Mouse (Mus musculus) heart, embryonic 14.5 days (tissue): Measurements from ENCODE around the gene Tmem217. TPM values are rescaled to one million over a fixed set of nuclear protein-coding genes. Genes with fewer than 3 reads are reported as not detected.

Experiments
- ATAC-seq: fragments of 200-750 bp; cut with Nextera tagmentation; 2 replicates; pipeline ENCODE4 v1.8.0; 2017; ENCODE audit warnings: low read depth, moderate TSS enrichment; ENCODE audit not compliant: insufficient number of reproducible peaks, insufficient read depth, low FRiP score
- H3K27ac ChIP-seq, 2 experiments: fragments of 200-500 bp in 1 of 2; fragments of 300-500 bp in 1 of 2; sonication (generic) in 1 of 2; replicated peaks in 1 of 2; 2 replicates each; pipeline ENCODE4 v1.5.1; 2012 to 2014; ENCODE audit warnings: low read depth in 2 of 2, low read length in 2 of 2, control low read depth in 1 of 2, mild to moderate bottlenecking in 1 of 2, mixed read lengths in 1 of 2; ENCODE audit not compliant: control insufficient read depth in 1 of 2, insufficient read depth in 1 of 2
- H3K27me3 ChIP-seq: fragments of 300-500 bp; sonication (generic); 2 replicates; pipeline ENCODE4 v1.6.1; 2014; ENCODE audit warnings: mild to moderate bottlenecking, low read length, control low read depth; ENCODE audit not compliant: control insufficient read depth, insufficient read depth
- H3K36me3 ChIP-seq: fragments of 300-500 bp; sonication (generic); 2 replicates; pipeline ENCODE4 v1.6.1; 2014; ENCODE audit warnings: mild to moderate bottlenecking, control low read depth, low read length, mixed read lengths; ENCODE audit not compliant: control insufficient read depth, insufficient read depth
- H3K4me1 ChIP-seq, 2 experiments: fragments of 200-500 bp in 1 of 2; fragments of 300-500 bp in 1 of 2; sonication (generic) in 1 of 2; 2 replicates each; pipeline ENCODE4 v1.6.1; 2012 to 2014; ENCODE audit warnings: low read length in 2 of 2, control low read depth in 1 of 2, mixed read lengths in 1 of 2; ENCODE audit not compliant: control insufficient read depth in 2 of 2, insufficient read depth in 2 of 2
- H3K4me2 ChIP-seq: fragments of 300-500 bp; sonication (generic); 2 replicates; pipeline ENCODE4 v1.6.1; 2014; ENCODE audit warnings: mild to moderate bottlenecking, low read length
- H3K4me3 ChIP-seq, 2 experiments: fragments of 200-500 bp in 1 of 2; fragments of 300-500 bp in 1 of 2; sonication (generic) in 1 of 2; 2 replicates each; pipeline ENCODE4 v1.5.1; 2012 to 2014; ENCODE audit warnings: low read length in 2 of 2, mild to moderate bottlenecking in 2 of 2, control low read depth in 1 of 2, low read depth in 1 of 2, moderate library complexity in 1 of 2; ENCODE audit not compliant: control insufficient read depth in 1 of 2, insufficient read depth in 1 of 2
- H3K9ac ChIP-seq: fragments of 300-500 bp; sonication (generic); 2 replicates; pipeline ENCODE4 v1.6.1; 2014; ENCODE audit warnings: mild to moderate bottlenecking, low read length
- H3K9me3 ChIP-seq: fragments of 300-500 bp; sonication (generic); 2 replicates; pipeline ENCODE4 v1.6.1; 2016; ENCODE audit warnings: low read length, control low read depth; ENCODE audit not compliant: control insufficient read depth
- WGBS: fragments of 180-500 bp; shearing (Covaris S2); extraction: QIAGEN DNeasy Blood & Tissue Kit; methylation state at CpG from one replicate; pipeline ENCODE4 v1.1.7; 2014; 5-methylcytosine and 5-hydroxymethylcytosine counted together
- polyA plus RNA-seq: library from polyadenylated mRNA; unstranded; fragments of >200 nt; fragmentation: Nextera tagmentation; extraction: Ambion mirVana; gene quantifications from 2 replicates; pipeline ENCODE4 v1.2.1, GENCODE M21; 2014

Tmem217 gene
- polyA plus RNA-seq, 1 experiment from 2014 or later = 0.41 TPM

- no peak overlapping the region for H3K4me2 ChIP-seq
- H3K27me3 ChIP-seq = no peaks in the 10 kb centered on the region
- no peak overlapping the region for H3K27ac ChIP-seq
- 84% methylated on average over 11 of the region's 11 CpGs for WGBS
- no peak for ATAC-seq
- peaks cover 0 to 2% of the 10 kb centered on the region in 2 experiments; a peak in 1 of 4 replicates for H3K4me1 ChIP-seq
- no peak overlapping the region for H3K4me3 ChIP-seq
- H3K36me3 ChIP-seq = no peaks in the 10 kb centered on the region
- no peaks in the 10 kb centered on the region for H3K9me3 ChIP-seq
- no peak overlapping the region for H3K9ac ChIP-seq
Observed at GRCm38 (mm10) chr17:29533866-29534265, 18.3 kb downstream of the Tmem217 start.

GRCm38 (mm10) chr17:29531757-29532384 is 20.3 kb downstream of the Tmem217 start:
- H3K4me1 ChIP-seq = peaks cover 0 to 2% of the 10 kb centered on the region in 2 experiments; a peak in 1 of 4 replicates
- no peak overlapping the region for H3K27ac ChIP-seq
- no peaks in the 10 kb centered on the region for H3K36me3 ChIP-seq
- H3K27me3 ChIP-seq = no peaks in the 10 kb centered on the region
- H3K9ac ChIP-seq = no peak overlapping the region
- no peak overlapping the region for H3K4me2 ChIP-seq
- no peaks in the 10 kb centered on the region for H3K9me3 ChIP-seq
- 55% methylated on average over 10 of the region's 10 CpGs for WGBS
- ATAC-seq = no peak
- H3K4me3 ChIP-seq = no peak overlapping the region

- Histone ChIP-seq H3K4me1 (peaks cover 0 to 2% of the 10 kb centered on the region in 2 experiments; a peak in 1 of 4 replicates), H3K9me3 (no peaks in the 10 kb centered on the region), H3K4me2 (no peak overlapping the region), H3K9ac (no peak overlapping the region), H3K27ac (no peak overlapping the region), H3K27me3 (no peaks in the 10 kb centered on the region), H3K4me3 (no peak overlapping the region), H3K36me3 (no peaks in the 10 kb centered on the region)
- WGBS = 70% methylated on average over 9 of the region's 9 CpGs
- ATAC-seq = no peak
Observed at GRCm38 (mm10) chr17:29531278-29531677, 20.9 kb downstream of the Tmem217 start.

- peaks cover 0 to 2% of the 10 kb centered on the region in 2 experiments; a peak in 1 of 4 replicates for H3K4me1 ChIP-seq
- H3K4me3 ChIP-seq = no peak overlapping the region
- no peak overlapping the region for H3K4me2 ChIP-seq
- no peak for ATAC-seq
- no peaks in the 10 kb centered on the region for H3K36me3 ChIP-seq
- H3K27me3 ChIP-seq = no peaks in the 10 kb centered on the region
- H3K27ac ChIP-seq = no peak overlapping the region
- whole genome bisulfite sequencing = 78% methylated on average over 6 of the region's 6 CpGs
- no peak overlapping the region for H3K9ac ChIP-seq
- H3K9me3 ChIP-seq = no peaks in the 10 kb centered on the region; the same call in 1 of the 2 replicates
Observed at GRCm38 (mm10) chr17:29530508-29530907, 21.7 kb downstream of the Tmem217 start.

- ATAC-seq = no peak
- Histone ChIP-seq H3K27me3 (no peaks in the 10 kb centered on the region), H3K36me3 (no peaks in the 10 kb centered on the region), H3K9ac (no peak overlapping the region), H3K4me2 (no peak overlapping the region), H3K27ac (no peak overlapping the region), H3K4me1 (peaks cover 0 to 2% of the 10 kb centered on the region in 2 experiments; a peak in 1 of 4 replicates), H3K9me3 (no peaks in the 10 kb centered on the region; the same call in 1 of the 2 replicates), H3K4me3 (no peak overlapping the region)
- 78% methylated on average over 8 of the region's 8 CpGs for WGBS
Observed at GRCm38 (mm10) chr17:29528568-29529187, 23.5 kb downstream of the Tmem217 start.

GRCm38 (mm10) chr17:29525613-29526012 is 26.6 kb downstream of the Tmem217 start:
- no peaks in the 10 kb centered on the region for H3K27me3 ChIP-seq
- H3K4me3 ChIP-seq = no peak overlapping the region
- 81% methylated on average over 2 of the region's 2 CpGs for WGBS
- ATAC-seq = no peak
- no peak overlapping the region for H3K4me2 ChIP-seq
- H3K9me3 ChIP-seq = no peaks in the 10 kb centered on the region; the same call in 1 of the 2 replicates
- H3K9ac ChIP-seq = no peak overlapping the region
- no peaks in the 10 kb centered on the region for H3K4me1 ChIP-seq
- no peaks in the 10 kb centered on the region for H3K36me3 ChIP-seq
- no peak overlapping the region for H3K27ac ChIP-seq

- Histone ChIP-seq H3K27ac (no peak overlapping the region), H3K27me3 (no peaks in the 10 kb centered on the region), H3K9ac (no peak overlapping the region), H3K4me1 (no peaks in the 10 kb centered on the region), H3K4me3 (no peak overlapping the region), H3K36me3 (no peaks in the 10 kb centered on the region), H3K9me3 (no peaks in the 10 kb centered on the region), H3K4me2 (no peak overlapping the region)
- no peak for ATAC-seq
- 69% methylated on average over 8 of the region's 8 CpGs for WGBS
Observed at GRCm38 (mm10) chr17:29519731-29520130, 32.5 kb downstream of the Tmem217 start.
